Mouse (Mus musculus): ENCODE data around the gene Zbtb16. TPM values are rescaled to one million over a fixed set of nuclear protein-coding genes. Genes with fewer than 3 reads are reported as not detected.

Zbtb16 gene
- polyA plus RNA-seq, 1 experiment: not detected

DNA sequence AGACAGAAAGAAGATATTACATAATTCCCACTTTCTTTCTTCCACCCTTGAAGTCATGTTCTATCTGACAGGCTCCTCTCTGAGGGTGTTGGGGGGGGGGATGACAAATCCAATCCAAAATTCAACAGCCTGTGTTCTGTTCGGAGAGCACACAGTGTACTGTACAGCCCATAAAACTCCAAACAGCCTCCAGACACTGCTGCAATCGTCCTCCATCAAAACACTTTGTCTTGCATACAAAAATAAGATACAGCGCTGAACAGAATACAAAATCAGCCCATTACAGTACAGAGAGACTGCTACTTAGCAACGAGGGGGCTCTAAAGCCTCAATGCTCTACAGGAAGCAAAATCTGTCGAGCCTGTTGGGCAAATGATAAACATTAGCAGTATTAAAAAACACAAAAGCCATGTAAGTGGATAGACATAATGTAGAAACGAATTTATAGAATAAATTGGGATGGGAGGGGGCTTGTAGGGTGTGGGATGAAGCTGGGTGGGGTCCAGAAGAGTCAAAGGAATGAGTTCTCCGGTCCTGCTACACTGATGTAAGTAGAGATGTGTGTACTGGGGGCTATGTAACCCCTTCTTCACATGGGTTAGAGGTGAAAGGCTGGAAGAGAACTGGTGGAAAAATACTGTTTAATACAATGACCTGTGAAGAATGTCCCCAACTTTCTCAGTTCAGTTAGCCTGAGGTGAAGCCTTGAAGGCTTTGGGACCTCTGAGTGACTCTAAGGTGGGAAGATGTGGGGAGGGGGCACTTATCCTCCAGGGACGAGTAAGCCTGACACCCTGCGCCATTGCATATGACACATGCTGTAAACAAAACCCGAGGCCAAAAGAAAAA is 99.4 kb downstream of the Zbtb16 start:
- Histone ChIP-seq H3K4me3 (no peak overlapping the region), H3K36me3 (ENCODE audit: control insufficient read depth, insufficient read depth) (no peaks in the 10 kb centered on the region), H3K4me2 (ENCODE audit: low read depth) (no peak overlapping the region), H3K27me3 (ENCODE audit: control insufficient read depth, insufficient read depth, insufficient read length) (peaks cover 18% of the 10 kb centered on the region), H3ac (ENCODE audit: control insufficient read depth, insufficient read length) (no peak overlapping the region), H3K79me2 (ENCODE audit: control insufficient read depth, insufficient read depth) (no peaks in the 10 kb centered on the region)
- TF ChIP-seq MAX (IDR thresholded peaks at IDR 0.05; ENCODE audit: low read depth) (no peak), MYOD1 (IDR thresholded peaks at IDR 0.05; ENCODE audit: control insufficient read depth in 1 of 3, insufficient read length in 2 of 3, low read depth in 2 of 3) (no peak), CEBPB (IDR thresholded peaks at IDR 0.05; ENCODE audit: insufficient read depth, poor library complexity, severe bottlenecking) (no peak), MYOG (IDR thresholded peaks at IDR 0.05; ENCODE audit: control insufficient read depth in 1 of 3, insufficient read depth in 1 of 3, insufficient read length in 2 of 3, low read depth in 2 of 3) (no peak), POLR2AphosphoS2 (IDR thresholded peaks at IDR 0.05; ENCODE audit: insufficient read length, low read depth) (no peak), TCF12 (IDR thresholded peaks at IDR 0.05; ENCODE audit: insufficient read depth, poor library complexity, severe bottlenecking) (no peak), USF1 (IDR thresholded peaks at IDR 0.05; ENCODE audit: low read depth) (no peak), TCF3 (IDR thresholded peaks at IDR 0.05; ENCODE audit: insufficient read length, low read depth) (no peak)

DNA sequence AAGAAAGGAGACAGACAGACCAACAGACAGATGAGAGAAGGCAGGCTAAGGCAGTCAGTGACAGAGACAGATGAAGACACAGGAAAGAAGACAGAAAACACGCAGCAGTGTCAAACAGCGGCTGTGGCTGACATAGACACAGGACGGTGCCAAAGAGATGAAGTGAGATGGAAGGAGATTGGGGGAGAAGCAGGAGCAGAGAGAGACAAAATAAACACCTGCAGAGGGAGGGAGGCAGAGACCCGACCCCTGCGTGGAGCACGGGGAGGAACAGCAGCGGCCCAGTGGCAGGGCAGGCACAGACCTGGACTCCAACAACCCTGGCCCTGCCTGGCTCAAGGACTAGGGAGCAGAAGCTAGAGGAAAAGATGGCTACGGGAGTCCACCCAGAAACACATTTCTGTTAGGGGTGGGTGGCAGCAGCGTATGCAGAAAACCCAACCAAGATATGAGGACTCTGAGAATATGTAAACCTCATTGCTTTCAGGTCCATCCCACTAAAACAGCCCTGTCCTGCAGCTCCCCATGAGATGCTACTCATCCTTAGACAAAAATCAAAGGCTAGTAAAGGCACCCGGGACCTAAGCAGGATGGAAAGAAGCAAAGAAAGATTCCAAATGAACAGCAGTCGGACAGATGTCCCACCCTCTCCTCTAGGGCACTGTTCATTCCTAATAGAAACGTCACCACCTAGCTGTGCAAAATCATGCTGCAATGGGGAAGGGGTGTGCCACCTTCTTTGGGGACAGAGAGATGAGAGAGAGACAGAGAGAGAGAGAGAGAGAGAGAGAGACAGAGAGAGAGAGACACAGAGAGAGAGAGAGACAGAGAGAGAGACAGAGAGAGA is 100.3 kb downstream of the Zbtb16 start:
- H3K4me3 ChIP-seq: no peak overlapping the region
- TF ChIP-seq REST (IDR thresholded peaks at IDR 0.05; ENCODE audit: insufficient read depth, insufficient read length) (no peak), SRF (IDR thresholded peaks at IDR 0.05; ENCODE audit: control insufficient read depth, insufficient read length, low read depth) (no peak), TCF3 (IDR thresholded peaks at IDR 0.05; ENCODE audit: insufficient read length, low read depth) (no peak), MYOG (IDR thresholded peaks at IDR 0.05; ENCODE audit: control insufficient read depth in 1 of 3, insufficient read depth in 1 of 3, insufficient read length in 2 of 3, low read depth in 2 of 3) (no peak)
- H3K4me2 ChIP-seq (ENCODE audit: low read depth): no peak overlapping the region
- no peaks in the 10 kb centered on the region for H3K36me3 ChIP-seq (ENCODE audit: control insufficient read depth, insufficient read depth)
- H3K79me2 ChIP-seq (ENCODE audit: control insufficient read depth, insufficient read depth): no peaks in the 10 kb centered on the region
- no peak overlapping the region for H3ac ChIP-seq (ENCODE audit: control insufficient read depth, insufficient read length)
- peaks cover 14% of the 10 kb centered on the region for H3K27me3 ChIP-seq (ENCODE audit: control insufficient read depth, insufficient read depth, insufficient read length)

DNA sequence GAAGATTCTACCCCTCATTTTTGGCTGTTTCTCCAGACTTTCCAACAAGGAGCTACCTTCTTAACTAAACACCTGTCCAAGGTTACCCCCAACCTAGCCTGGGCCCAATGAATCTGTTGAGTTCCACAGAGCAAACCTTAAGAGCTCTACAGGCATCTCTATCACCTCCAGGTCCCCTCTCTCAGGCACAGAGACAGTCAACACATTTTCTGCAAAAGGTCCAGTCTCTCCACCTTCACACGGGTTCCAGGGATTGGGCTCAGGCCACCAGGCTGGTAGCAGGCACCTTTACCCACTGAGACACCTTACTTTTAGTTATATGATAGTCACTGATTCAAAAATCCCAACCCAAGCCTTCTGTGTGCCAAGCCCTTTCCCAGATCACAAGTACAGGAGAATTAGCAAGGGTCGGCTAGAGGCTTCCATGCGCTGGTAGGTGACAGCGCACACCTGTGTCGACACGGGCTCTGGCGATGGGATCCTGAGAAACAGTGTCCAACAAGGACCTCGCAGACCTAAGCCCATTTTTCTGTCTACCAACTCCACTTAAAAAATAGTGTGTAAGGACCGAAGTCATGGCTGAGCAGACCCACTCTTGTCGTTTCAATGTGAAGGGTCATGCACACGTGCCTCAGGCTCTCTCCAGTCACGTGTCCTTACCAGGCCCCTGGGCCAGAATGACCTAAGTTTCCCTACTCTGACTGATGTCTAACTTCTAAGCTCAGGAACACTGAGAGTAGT is 101.1 kb downstream of the Zbtb16 start:
- Histone ChIP-seq H3K27me3 (ENCODE audit: control insufficient read depth, insufficient read depth, insufficient read length) (peaks cover 14% of the 10 kb centered on the region), H3K79me2 (ENCODE audit: control insufficient read depth, insufficient read depth) (no peaks in the 10 kb centered on the region), H3K4me2 (ENCODE audit: low read depth) (no peak overlapping the region), H3K4me3 (no peak overlapping the region), H3ac (ENCODE audit: control insufficient read depth, insufficient read length) (no peak overlapping the region), H3K36me3 (ENCODE audit: control insufficient read depth, insufficient read depth) (no peaks in the 10 kb centered on the region)
- TF ChIP-seq USF1 (IDR thresholded peaks at IDR 0.05; ENCODE audit: low read depth) (no peak), REST (IDR thresholded peaks at IDR 0.05; ENCODE audit: insufficient read depth, insufficient read length) (no peak)

GRCm38 (mm10) chr9:48733817-48734544 is 102.0 kb downstream of the Zbtb16 start:
- peaks cover 14% of the 10 kb centered on the region for H3K27me3 ChIP-seq (ENCODE audit: control insufficient read depth, insufficient read depth, insufficient read length)
- H3K36me3 ChIP-seq (ENCODE audit: control insufficient read depth, insufficient read depth): no peaks in the 10 kb centered on the region
- H3K4me2 ChIP-seq (ENCODE audit: low read depth): no peak overlapping the region
- no peak for TF ChIP-seq POLR2A (IDR thresholded peaks at IDR 0.05; ENCODE audit: insufficient read length, low read depth)
- TF ChIP-seq MAX (IDR thresholded peaks at IDR 0.05; ENCODE audit: low read depth): no peak
- no peak for TF ChIP-seq E2F4 (IDR thresholded peaks at IDR 0.05; ENCODE audit: insufficient read depth)
- TF ChIP-seq TCF3 (IDR thresholded peaks at IDR 0.05; ENCODE audit: insufficient read length, low read depth): no peak
- no peak for TF ChIP-seq REST (IDR thresholded peaks at IDR 0.05; ENCODE audit: insufficient read depth, insufficient read length)
- no peak for TF ChIP-seq TCF12 (IDR thresholded peaks at IDR 0.05; ENCODE audit: insufficient read depth, poor library complexity, severe bottlenecking)
- no peak for TF ChIP-seq CEBPB (IDR thresholded peaks at IDR 0.05; ENCODE audit: insufficient read depth, poor library complexity, severe bottlenecking)
- no peak overlapping the region for H3ac ChIP-seq (ENCODE audit: control insufficient read depth, insufficient read length)
- H3K4me3 ChIP-seq: no peak overlapping the region
- H3K79me2 ChIP-seq (ENCODE audit: control insufficient read depth, insufficient read depth): no peaks in the 10 kb centered on the region
